Mouse (Mus musculus) T-helper 1 cell (primary cell): ENCODE results near the gene Cep295nl.
"Not testable (repeated sequence)": the region's sequence is repeated elsewhere in the genome, so short reads cannot be mapped to it uniquely, and the experiment has no call there.

Experiments used
- in situ Hi-C: fragments of 300-600 bp; cut with MboI, MseI; formaldehyde crosslinking; loops from one replicate; pipeline ENCODE4 v1.15.1; 2025; ENCODE audit warnings: high pct_unique_total_duplicates

Gene Cep295nl

DNA sequence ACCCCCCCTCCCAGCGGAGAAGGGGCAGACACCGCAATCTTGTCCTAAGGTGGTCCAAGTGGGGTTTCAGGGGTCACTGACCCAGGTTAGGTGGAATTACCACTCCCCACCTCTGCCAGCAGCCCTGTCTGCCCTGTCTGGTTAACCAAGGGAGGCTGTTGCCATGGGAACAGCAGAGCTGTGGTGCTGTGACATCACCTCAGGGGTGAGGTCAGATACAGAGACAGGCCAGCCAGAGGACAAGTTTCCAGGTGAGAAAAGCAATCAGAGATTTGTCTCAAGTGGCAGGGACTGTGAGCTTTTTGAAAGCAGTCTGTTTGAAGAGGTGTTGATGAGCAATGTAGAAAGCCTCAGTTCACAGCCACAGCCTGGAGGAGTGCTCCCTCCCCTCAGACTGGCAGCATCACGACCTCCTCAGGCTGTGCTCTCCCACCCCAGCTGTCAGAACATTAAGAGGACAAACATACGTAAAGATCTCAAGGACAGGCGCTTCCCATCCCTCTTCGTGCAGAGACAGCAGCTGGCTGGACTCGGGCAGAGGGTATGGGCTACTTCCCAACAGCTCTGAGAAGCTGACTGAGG is at the start of gene Cep295nl:
Cep295nl (minus strand) TSS at position 101 of the 582 bp plus-strand sequence.
- in situ Hi-C loops = loop anchor here (10.0 kb wide), 1 partner anchor 1038 kb away; no protein-coding TSS in a partner anchor

DNA sequence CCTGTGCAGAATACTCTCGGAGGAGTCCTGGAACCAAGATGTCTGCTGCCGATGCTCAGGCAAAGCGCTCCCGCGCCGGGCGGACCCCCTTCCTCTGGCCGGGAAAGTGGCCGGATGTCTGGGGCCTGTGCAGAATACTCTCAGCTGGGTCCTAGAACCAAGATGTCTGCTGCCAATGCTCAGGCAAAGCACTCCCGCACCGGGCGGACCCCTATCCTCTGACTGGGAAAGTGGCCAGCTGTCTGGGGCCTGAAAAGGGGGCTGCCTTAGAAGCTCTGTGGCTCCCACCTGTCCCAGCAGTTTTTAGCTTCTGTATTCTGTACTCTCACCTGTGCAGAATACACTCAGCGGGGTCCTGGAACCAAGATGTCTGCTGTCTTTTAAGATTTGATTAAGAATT is 45.5 kb upstream of the Cep295nl start:
- in situ Hi-C loops = not testable (repeated sequence)

DNA sequence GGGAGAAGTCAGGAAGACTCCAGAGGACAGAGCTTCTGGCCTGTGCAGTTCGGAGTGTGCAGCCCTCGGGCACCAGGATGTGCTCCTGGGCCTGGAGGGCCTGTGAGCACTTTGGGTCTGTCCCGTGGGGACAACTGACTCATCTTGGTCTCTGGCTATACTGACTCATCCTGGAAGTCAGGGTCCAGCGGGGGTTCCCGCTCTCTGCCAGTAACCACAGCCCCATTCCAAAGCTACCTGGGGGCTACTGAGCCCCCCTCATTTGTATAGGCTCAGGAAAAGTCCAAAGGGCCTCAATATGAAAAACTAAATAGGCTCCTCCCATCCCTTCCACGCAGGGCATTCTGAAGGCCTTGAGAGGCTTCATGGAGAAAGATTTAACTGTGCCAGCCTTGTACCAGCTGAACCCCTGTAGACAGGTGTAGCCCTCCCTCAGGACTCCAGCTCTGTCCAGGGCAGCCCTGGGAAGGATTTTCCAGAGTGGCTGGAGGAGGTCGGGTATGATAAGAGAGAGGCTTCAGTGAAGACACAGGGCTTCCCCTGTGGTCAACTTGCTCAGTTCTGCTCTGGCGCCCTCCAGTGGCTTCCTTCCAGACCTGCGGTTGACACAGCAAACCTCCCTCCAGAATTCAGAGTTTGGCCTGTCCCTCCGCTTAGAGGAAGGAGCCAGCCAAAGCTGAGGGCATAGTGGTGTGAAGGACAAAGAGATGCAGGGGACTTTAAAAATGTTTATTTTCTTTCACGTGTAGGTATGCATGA is 37.1 kb upstream of the Cep295nl start:
- in situ Hi-C loops = loop anchor here (10.0 kb wide), 1 partner anchor 55 kb away; no protein-coding TSS in a partner anchor

DNA sequence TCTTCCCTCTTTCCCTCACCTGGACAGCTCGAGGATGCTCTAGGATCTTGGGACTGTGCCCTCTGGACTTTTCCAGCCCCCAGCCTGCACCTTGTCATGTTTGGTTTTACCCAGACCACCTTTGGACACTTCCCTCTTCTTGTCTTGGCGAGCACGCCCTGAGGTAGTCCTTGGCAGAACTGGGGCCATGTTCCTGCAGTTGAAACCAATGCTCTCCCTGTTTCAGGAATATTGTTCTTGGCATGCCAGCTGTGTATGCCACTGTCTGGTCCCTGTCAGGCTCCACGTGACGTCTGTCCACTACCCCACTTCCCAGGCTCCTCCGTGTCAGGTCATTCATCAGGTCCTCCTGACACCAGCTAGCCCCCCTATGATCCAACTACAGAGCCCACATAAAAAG is 36.4 kb upstream of the Cep295nl start:
- in situ Hi-C loops = loop anchor here (10.0 kb wide), 1 partner anchor 54 kb away; no protein-coding TSS in a partner anchor

DNA sequence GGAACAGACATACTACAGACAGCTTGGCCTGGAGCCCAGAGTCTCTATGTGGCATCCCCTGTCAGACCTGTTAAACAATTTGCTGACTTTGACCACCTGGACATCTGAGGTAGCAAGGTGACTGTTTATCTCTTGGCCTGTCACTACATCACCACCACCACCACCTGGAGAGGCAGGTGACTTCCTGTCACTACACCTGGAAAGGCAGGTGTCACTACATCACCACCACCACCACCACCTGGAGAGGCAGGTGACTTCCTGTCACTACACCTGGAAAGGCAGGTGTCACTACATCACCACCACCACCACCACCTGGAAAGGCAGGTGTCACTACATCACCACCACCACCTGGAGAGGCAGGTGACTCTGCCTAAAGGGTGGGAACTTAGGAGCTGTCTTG is 34.0 kb upstream of the Cep295nl start:
- in situ Hi-C loops = loop anchor here (10.0 kb wide), 1 partner anchor 52 kb away; no protein-coding TSS in a partner anchor

DNA sequence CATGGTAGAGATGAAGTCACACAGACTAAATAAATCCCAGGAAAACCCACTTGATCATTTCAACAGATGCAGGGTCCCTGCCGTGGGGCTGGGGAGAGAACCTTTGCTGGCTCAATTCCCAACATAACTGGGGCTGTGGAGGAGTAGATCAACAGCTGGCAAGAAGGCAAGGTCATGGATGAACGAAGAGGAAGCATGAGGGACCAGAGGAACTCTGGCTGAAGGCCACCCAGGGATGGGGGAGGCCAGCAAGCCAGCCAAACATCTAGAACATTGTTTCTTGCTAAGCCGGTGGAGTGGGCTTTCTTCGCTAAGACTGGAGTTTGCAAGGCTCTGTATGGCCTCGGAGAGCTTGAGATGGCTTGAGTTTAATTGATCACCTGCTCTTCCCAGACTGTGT is 33.6 kb upstream of the Cep295nl start:
- in situ Hi-C loops = loop anchor here (10.0 kb wide), 1 partner anchor 51 kb away; no protein-coding TSS in a partner anchor

DNA sequence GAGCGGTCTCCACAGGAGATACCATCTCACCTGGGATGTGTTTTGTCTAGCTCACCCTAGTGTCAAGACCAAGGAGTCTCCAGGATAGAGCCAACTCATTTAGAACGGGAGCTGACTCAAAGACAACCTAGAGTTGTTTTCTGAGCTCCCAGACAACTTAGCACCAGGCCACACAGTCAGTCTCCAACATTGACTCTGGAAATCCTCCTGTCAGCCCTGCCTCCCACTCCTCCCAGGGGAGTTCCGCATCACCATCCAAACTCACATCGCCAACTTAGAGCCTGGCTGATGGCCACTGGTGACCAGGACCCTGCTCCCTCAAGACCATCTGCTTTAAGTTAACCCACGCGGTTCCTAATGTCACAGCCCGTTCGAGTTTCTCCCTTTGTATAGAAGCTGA is 33.2 kb upstream of the Cep295nl start:
- in situ Hi-C loops = loop anchor here (10.0 kb wide), 1 partner anchor 51 kb away; no protein-coding TSS in a partner anchor

DNA sequence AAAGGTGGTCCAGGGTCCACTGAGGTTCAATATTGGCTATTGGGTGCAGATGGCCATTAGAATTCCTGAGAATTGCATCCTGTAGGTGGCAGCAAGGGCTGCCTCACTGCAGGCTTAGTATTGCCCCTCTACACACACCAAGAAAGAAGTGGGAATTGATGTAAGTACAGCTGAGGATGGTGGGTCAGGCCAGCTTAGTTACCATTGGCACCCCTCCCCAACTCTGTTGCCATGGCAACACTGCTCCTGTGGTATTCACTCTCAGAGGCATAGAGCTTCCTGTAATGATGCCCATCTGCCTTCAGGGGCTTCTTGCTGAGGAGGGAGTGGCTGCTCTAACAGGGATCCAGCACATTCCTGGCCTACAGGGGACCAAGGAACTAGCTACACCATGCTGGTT is 32.7 kb upstream of the Cep295nl start:
- in situ Hi-C loops = loop anchor here (10.0 kb wide), 1 partner anchor 50 kb away; no protein-coding TSS in a partner anchor

DNA sequence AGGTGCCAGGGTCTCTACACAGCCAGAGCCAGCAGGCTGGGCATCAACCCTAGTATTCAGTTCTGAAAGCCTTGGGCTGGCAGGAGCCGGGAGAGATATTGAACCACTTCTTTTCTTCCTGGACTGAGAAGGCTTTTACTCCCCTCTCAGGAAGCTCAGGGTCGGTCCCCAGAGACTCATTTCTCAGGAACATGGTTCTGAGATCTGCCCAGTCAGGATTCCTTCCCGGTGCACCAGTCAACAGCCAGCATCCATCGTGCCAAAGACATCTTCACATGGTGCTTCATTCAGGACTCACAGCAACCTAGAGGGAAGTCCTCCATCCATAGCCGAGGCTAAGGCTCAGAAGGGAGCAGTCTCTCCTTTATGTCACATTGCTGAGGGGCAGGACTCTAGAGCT is 32.2 kb upstream of the Cep295nl start:
- in situ Hi-C loops = loop anchor here (10.0 kb wide), 1 partner anchor 50 kb away; no protein-coding TSS in a partner anchor

DNA sequence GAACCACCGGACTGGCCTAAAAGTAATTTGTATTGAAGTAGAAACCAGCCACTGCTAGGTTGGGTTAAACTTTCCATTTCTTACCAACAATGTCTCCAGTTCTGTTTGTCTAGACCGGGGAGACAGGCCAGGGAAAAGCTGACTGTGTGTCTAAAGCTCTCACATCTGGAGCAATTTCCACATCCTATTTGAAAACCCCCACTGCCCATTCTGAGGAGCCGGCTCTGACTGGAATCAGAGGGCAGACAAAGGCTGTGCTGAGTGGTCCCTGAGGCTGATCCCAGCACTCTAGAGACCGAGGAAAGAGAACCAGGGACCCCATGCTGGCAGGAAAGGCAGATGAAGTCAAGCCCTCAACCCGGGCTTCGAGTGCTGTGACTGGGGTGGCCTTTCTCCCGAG is 30.3 kb upstream of the Cep295nl start:
- in situ Hi-C loops = loop anchor here (10.0 kb wide), 1 partner anchor 48 kb away; no protein-coding TSS in a partner anchor

DNA sequence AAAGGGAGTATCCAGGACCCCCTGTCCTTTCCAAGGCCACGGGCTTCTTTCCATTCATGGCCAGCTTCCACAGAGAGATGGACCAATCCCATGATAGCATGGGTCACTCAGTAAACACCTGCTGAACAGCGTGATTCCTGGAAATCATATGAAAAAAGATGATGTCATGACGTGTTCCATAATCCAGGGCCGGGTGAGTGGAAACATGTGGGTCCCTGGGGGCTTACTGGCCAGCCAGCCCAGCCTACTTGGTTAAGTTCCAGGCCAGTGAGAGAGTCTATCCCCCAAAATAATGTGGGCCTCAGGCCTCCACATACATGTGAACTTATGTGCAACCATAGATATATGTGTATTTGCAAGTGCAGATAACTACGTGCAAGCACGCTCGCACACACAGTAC is 29.6 kb upstream of the Cep295nl start:
- in situ Hi-C loops = loop anchor here (10.0 kb wide), 1 partner anchor 47 kb away; no protein-coding TSS in a partner anchor

DNA sequence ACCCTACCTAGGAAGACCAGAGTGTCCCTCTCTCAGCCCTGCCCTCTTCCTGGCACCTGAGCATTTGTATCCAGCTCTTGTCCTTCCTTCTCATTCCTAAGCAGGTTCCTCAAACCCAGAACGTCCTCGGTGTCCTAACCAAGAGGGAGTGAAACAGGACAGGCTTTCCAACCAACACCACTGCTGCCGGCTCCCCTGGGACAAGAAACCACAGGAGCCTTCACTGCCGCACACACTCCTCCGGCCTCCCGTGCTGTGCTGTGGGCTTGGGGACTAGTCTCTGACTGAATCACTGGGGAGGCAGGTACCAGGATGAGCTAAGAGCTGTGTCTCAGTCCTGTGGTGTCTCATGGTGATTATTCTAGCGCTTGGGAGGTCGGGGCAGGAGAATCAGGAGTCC is 27.4 kb upstream of the Cep295nl start:
- in situ Hi-C loops = loop anchor here (10.0 kb wide), 1 partner anchor 45 kb away; no protein-coding TSS in a partner anchor

DNA sequence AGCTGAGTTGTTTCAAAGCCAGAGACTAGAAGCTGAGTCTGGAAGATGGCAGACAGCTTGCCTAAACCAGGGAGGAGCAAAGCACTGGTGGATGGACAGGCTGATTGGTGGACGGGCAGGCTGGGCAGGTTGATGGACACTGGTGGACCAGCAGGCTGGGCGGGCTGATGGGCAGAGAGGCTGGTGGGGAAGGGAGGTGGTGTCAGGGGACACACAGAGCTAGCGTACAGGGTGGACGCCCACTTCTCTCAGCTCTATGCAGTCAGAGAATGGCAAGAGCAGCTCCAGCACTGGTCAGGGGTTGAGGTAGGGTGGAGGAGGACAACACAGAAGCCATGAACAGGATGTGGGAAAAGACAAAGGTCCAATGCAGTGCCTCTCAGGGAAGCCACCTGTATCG is 27.0 kb upstream of the Cep295nl start:
- in situ Hi-C loops = no loop called here

DNA sequence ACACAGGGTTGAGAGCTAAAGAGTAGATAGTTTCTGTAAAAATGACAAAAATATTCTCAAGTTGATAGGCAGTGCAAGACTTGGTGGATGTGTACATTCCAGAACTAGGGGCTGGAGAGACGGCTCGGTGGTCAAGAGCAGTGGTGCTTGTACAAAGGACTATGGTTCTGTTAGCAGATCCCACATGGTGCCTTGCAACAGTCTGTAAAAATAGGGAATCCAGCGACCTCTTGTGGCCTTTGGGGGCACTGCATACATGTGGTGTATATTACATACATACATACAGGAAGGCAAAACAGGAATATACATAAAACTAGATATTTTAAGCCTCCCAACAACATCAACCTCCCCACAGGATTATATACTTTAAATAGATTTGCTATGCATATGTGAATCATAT is 26.0 kb upstream of the Cep295nl start:
- in situ Hi-C loops = no loop called here

DNA sequence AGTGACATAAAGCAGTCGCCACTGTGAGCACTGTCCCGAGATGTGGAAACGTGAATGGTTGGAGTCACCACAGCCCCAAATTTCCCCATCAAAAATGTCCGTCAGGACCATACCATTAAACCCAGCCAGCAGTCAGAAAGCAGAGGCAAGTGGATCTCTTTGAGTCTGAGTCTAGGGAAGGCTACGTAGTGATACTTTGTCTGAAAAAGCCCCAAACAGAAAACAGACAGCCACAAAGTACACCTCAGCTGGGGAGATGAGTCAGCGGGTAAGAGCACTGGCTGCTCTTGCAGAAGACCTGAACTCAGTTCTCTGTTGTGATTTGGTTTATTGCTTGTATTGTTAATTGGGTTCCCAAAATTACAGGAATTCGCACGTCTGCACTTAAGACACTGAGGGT is 24.3 kb upstream of the Cep295nl start:
- in situ Hi-C loops = no loop called here

DNA sequence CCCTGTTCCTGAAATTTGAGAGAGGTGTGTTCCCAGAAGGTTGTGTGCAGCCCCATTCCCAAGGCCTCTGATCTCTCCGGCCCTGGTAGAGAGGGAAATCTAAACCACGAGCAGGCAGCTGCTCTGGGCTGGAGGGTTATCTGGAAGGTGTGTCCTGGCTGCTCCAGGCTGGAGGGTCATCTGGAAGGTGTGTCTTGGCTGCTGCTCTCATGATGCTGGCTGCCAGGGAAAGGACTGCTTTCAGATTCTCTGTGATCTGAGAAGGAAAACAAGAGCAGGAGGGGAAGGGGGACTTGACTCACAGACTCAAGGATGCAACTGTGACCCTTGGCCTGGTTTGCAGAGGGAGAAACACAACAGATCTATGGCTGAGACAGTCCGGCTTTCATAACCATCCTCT is 23.8 kb upstream of the Cep295nl start:
- in situ Hi-C loops = no loop called here

DNA sequence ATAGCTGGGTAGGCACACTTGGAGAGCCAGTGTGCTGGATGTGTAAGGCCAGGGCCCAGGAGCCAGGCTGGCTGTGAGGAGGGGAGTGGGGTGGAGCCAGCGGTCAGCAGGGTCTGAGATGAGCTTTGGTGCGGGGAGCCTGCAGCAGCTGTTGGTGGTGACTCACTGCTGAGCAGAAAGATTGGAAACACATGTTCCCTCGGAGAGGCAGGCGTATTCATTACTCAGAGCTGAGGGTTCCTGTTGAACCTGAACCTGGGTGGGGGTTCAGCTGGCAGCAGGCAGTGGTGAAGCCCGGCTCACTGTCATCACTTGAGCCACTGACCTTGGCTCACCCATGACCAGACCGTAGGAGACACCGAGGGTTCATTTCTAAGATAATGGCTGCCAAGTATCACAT is 22.9 kb upstream of the Cep295nl start:
- in situ Hi-C loops = no loop called here

DNA sequence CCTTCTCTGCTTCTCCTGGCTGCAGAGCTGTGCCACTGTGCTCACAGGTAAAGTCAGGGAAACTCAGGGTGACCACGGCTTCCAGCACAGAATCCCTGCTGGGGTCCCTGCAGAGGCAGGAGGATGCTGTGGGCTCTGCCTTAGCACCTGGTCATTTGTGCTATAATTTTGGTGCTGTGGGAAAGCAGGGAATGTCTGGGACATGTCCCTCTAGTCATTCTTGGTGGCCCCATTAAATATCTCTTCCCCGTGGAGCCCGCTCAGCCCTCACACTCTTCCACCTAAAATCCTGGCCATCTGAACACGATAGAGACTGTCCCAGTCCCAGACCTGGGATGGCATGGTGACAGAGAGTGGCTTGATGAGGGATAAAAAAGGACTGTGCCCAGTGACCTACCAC is 21.7 kb upstream of the Cep295nl start:
- in situ Hi-C loops = no loop called here

DNA sequence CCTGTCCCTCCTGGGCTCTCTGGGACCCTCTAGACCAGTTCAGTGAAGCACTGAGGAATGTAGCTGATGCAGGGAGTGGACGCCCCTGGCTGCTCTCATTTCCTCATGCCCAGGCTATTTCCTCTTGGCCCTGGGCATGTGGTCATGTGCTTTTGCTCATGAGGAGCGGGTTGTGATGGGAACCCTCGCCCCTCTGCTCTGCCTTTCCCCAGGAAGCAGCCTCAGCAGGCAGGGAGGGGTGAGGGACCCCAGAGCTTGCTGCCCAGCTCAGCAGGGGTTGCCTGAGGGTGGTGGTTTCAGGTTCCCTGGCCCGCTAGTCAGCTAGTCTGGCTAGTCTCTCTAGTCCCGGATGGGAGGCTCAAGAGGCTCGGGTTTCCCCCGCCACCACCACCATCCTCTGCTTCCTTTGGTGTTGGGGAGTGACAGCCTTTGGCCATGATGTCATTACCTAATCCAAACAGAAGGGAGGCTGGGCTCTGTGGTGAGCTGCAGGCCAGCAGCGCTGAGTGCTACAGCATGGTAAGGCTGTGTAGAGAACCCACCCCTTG is 20.7 kb upstream of the Cep295nl start:
- in situ Hi-C loops = no loop called here

DNA sequence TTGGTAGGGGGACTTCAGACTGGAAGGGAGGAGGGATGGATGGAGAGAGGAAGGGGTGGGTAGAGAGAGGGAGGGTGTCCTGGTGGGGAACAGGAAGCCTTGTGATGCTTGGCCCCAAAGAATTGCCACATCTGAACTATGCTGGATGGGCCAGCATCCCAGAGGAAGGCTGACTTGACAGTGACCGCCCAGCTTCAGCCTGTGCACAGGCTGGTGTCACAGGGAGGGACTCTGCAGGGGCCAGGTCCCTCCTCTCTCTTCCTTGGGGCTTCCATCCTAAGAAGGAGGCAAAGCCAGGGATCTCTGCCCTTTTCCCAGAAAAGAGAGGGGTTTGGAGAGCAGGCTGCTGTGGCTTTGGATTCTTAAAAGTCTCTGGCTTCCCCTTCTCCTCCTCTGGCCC is 20.2 kb upstream of the Cep295nl start:
- in situ Hi-C loops = no loop called here

DNA sequence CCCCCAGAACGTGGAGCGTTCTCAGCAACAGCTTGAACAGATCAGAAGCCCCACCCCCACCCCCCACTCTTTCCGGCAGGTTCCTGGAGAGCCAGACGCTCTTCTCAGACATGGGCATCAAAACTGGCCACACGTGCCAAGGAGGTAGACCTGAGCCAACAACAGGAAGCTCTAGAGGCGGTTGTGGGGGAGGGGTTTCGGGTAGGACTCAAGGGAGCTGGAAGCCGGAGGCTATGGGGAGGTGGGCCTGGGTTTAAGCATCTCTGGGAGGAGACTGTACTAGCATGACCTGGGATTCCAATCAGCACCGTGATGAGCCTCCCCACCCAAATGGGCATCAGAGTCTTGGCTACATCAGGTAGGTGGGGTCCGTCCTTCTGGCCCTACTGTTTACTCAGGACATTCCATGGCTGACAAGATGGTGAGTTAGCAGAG is 18.6 kb upstream of the Cep295nl start:
- in situ Hi-C loops = no loop called here

DNA sequence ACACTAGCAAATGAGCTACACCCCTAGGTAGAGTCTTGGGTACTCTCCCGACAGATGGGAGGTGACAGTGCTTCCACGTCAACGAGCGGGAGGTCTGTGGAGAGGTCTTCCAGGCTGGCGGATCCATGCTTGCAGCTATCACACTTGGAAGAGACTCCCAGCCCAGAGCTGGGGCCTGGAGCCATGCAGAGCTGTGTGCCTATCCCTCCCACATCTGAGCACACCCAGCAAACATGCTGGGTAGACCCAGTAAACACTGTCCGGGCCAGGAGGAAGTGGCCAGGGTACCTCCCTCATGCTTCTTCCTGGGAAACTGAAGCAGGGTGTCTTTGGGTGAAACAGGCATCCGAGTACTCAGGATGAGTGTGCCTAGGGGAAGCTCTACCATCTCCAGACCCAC is 18.2 kb upstream of the Cep295nl start:
- in situ Hi-C loops = no loop called here
